Mouse (Mus musculus) 3134 (cell line): ENCODE measurements around the gene Sae1.
A peak's percentile ranks its signal among the peaks of the same experiment; 100 is the strongest.

ENCODE experiments used
- DNase-seq: peaks from one replicate; pipeline ENCODE4 v3.0.0-alpha.2; 2011; ENCODE audit warnings: low spot score; ENCODE audit not compliant: insufficient read length; ENCODE audit errors: extremely low read depth

Gene Sae1

GRCm38 (mm10) chr7:16285450-16286025 lies 102.1 kb downstream of the Sae1 start:
- DNase-seq: no peak

GRCm38 (mm10) chr7:16284904-16285303 lies 102.7 kb downstream of the Sae1 start:
- DNase-seq: no peak

GRCm38 (mm10) chr7:16284001-16284400 lies 103.6 kb downstream of the Sae1 start:
- DNase-seq: no peak

GRCm38 (mm10) chr7:16282334-16282733 lies 105.3 kb downstream of the Sae1 start:
- no peak for DNase-seq

- DNase-seq: no peak
Observed at GRCm38 (mm10) chr7:16280721-16281120, 106.9 kb downstream of the Sae1 start.

- no peak for DNase-seq
Observed at GRCm38 (mm10) chr7:16274922-16275890, 112.4 kb downstream of the Sae1 start.

- no peak for DNase-seq
Observed at GRCm38 (mm10) chr7:16273766-16274140, 113.9 kb downstream of the Sae1 start.

GRCm38 (mm10) chr7:16273081-16273765 lies 114.4 kb downstream of the Sae1 start, which contains the start of gene Inafm1:
Inafm1 (minus strand) TSS chr7:16273617.
- peak; percentile 88 for DNase-seq

GRCm38 (mm10) chr7:16272681-16273080 lies 114.9 kb downstream of the Sae1 start:
- no peak for DNase-seq

- no peak for DNase-seq
Observed at GRCm38 (mm10) chr7:16271139-16271538, 116.5 kb downstream of the Sae1 start.
